Mouse (Mus musculus): ENCODE measurements around the gene Cog3.

The Cog3 gene

GRCm38 (mm10) chr14:75761028-75761805 is 6.9 kb upstream of the Cog3 start:
- DNase-seq (ENCODE audit: low read depth) = peak; percentile 83

GRCm38 (mm10) chr14:75758401-75758800 is 4.1 kb upstream of the Cog3 start:
- DNase-seq (ENCODE audit: low read depth) = no peak

- no peak for DNase-seq (ENCODE audit: low read depth)
Observed at GRCm38 (mm10) chr14:75757821-75758220, 3.5 kb upstream of the Cog3 start.

GRCm38 (mm10) chr14:75756971-75757370 is 2.7 kb upstream of the Cog3 start:
- DNase-seq (ENCODE audit: low read depth) = no peak

GRCm38 (mm10) chr14:75753206-75753605 is 1.1 kb downstream of the Cog3 start:
- peak; percentile 59 for DNase-seq (ENCODE audit: low read depth)

- DNase-seq (ENCODE audit: low read depth) = no peak
Observed at GRCm38 (mm10) chr14:75751040-75751439, 3.3 kb downstream of the Cog3 start.

GRCm38 (mm10) chr14:75749123-75749522 is 5.2 kb downstream of the Cog3 start:
- no peak for DNase-seq (ENCODE audit: low read depth)

- no peak for DNase-seq (ENCODE audit: low read depth)
Observed at GRCm38 (mm10) chr14:75747960-75748359, 6.4 kb downstream of the Cog3 start.

GRCm38 (mm10) chr14:75741904-75742303 is 12.4 kb downstream of the Cog3 start:
- DNase-seq (ENCODE audit: low read depth) = no peak

GRCm38 (mm10) chr14:75735597-75735996 is 18.7 kb downstream of the Cog3 start:
- no peak for DNase-seq (ENCODE audit: low read depth)

GRCm38 (mm10) chr14:75732631-75733030 is 21.7 kb downstream of the Cog3 start:
- DNase-seq (ENCODE audit: low read depth) = no peak

- no peak for DNase-seq (ENCODE audit: low read depth)
Observed at GRCm38 (mm10) chr14:75731361-75731760, 23.0 kb downstream of the Cog3 start.

GRCm38 (mm10) chr14:75728111-75728510 is 26.2 kb downstream of the Cog3 start:
- no peak for DNase-seq (ENCODE audit: low read depth)

- peak; percentile 22 for DNase-seq (ENCODE audit: low read depth)
Observed at GRCm38 (mm10) chr14:75727046-75727445, 27.3 kb downstream of the Cog3 start.

GRCm38 (mm10) chr14:75722816-75723215 is 31.5 kb downstream of the Cog3 start:
- no peak for DNase-seq (ENCODE audit: low read depth)

GRCm38 (mm10) chr14:75721977-75722563 is 32.2 kb downstream of the Cog3 start:
- DNase-seq (ENCODE audit: low read depth) = peak; percentile 87

GRCm38 (mm10) chr14:75720121-75720520 is 34.2 kb downstream of the Cog3 start:
- DNase-seq (ENCODE audit: low read depth) = no peak

- no peak for DNase-seq (ENCODE audit: low read depth)
Observed at GRCm38 (mm10) chr14:75716410-75716809, 37.9 kb downstream of the Cog3 start.

GRCm38 (mm10) chr14:75713661-75714060 is 40.7 kb downstream of the Cog3 start:
- no peak for DNase-seq (ENCODE audit: low read depth)

- DNase-seq (ENCODE audit: low read depth) = no peak
Observed at GRCm38 (mm10) chr14:75712687-75713086, 41.6 kb downstream of the Cog3 start.

- DNase-seq (ENCODE audit: low read depth) = no peak
Observed at GRCm38 (mm10) chr14:75711731-75712130, 42.6 kb downstream of the Cog3 start.

- DNase-seq (ENCODE audit: low read depth) = no peak
Observed at GRCm38 (mm10) chr14:75708986-75709385, 45.3 kb downstream of the Cog3 start.

GRCm38 (mm10) chr14:75707771-75708170 is 46.5 kb downstream of the Cog3 start:
- DNase-seq (ENCODE audit: low read depth) = no peak

GRCm38 (mm10) chr14:75706647-75707046 is 47.7 kb downstream of the Cog3 start:
- no peak for DNase-seq (ENCODE audit: low read depth)

Data from induced T-regulatory cell, adult 2 months (primary cell).